Comparison of ENCODE assay signal across 8 mouse cellular contexts in genomic region chr11:69672211-69672706, GRCm38 (mm10). TPM values are rescaled to one million over a fixed set of nuclear protein-coding genes. Genes with fewer than 3 reads are reported as not detected.
DNase-seq lines count a peak whose midpoint lies in the region; ATAC-seq and TF ChIP-seq lines count a peak whose summit lies in the region.

TSS of gene Eif4a1 (minus strand) at chr11:69672423.

- peak; percentile 43 for TF ChIP-seq EP300 in heart, adult 2 months (IDR thresholded peaks at IDR 0.05; ENCODE audit: insufficient read depth, low read depth, low read length)

- DNase-seq in 3T3-L1 (ENCODE audit: low read depth, low spot score): peak; percentile 100
- peak; percentile 96 to 100 for DNase-seq in adrenal gland, postnatal 4 days (ENCODE audit: low spot score in 2 of 2)
- peak; percentile 100 for DNase-seq in embryonic facial prominence, embryonic 14.5 days (ENCODE audit: low spot score)
- peak; percentile 100 for DNase-seq in heart, adult 2 months
- peak; percentile 100 for DNase-seq in kidney, adult 8-10 months
- peak; percentile 99 for DNase-seq in spleen, postnatal 10 days (ENCODE audit: low spot score in 2 of 2)

- peak within 1 kb of the TSS; percentile 100 for H3K4me3 ChIP-seq in embryonic facial prominence, embryonic 14.5 days (ENCODE audit: low read depth, low read length)
- H3K4me3 ChIP-seq in heart, adult 2 months: peak within 1 kb of the TSS; percentile 85
- H3K4me3 ChIP-seq in limb, embryonic 13.5 days: peak within 1 kb of the TSS; percentile 100
- peak within 1 kb of the TSS; percentile 97 for H3K4me3 ChIP-seq in midbrain, embryonic 16.5 days (ENCODE audit: low read depth, low read length)

- H3K36me3 ChIP-seq in embryonic facial prominence, embryonic 14.5 days (ENCODE audit: control insufficient read depth, insufficient read depth, low read length): peaks cover 83% of the 10 kb centered on the region
- H3K36me3 ChIP-seq in heart, adult 2 months (ENCODE audit: control insufficient read depth, insufficient read depth, low read length): peaks cover 18% of the 10 kb centered on the region
- peaks cover 75% of the 10 kb centered on the region for H3K36me3 ChIP-seq in limb, embryonic 13.5 days
- peaks cover 42% of the 10 kb centered on the region for H3K36me3 ChIP-seq in midbrain, embryonic 16.5 days (ENCODE audit: control insufficient read depth, insufficient read depth, low read length)

- WGBS in embryonic facial prominence, embryonic 14.5 days: under 1% methylated on average over 36 of the region's 36 CpGs
- under 1% methylated on average over 36 of the region's 36 CpGs for WGBS in heart, adult 2 months
- WGBS in limb, embryonic 13.5 days: under 1% methylated on average over 36 of the region's 36 CpGs
- under 1% methylated on average over 36 of the region's 36 CpGs for WGBS in midbrain, embryonic 16.5 days

- peak within 1 kb of the TSS; percentile 99 for H3K27ac ChIP-seq in embryonic facial prominence, embryonic 14.5 days (replicated peaks; ENCODE audit: low read depth, low read length)
- H3K27ac ChIP-seq in heart, adult 2 months: peak within 1 kb of the TSS; percentile 95
- peak within 1 kb of the TSS; percentile 97 for H3K27ac ChIP-seq in limb, embryonic 13.5 days
- peak within 1 kb of the TSS; percentile 98 for H3K27ac ChIP-seq in midbrain, embryonic 16.5 days (ENCODE audit: low read length)

- no peaks in the 10 kb centered on the region for H3K9me3 ChIP-seq in embryonic facial prominence, embryonic 14.5 days (ENCODE audit: control insufficient read depth, low read length)
- H3K9me3 ChIP-seq in limb, embryonic 13.5 days: no peaks in the 10 kb centered on the region
- no peaks in the 10 kb centered on the region for H3K9me3 ChIP-seq in midbrain, embryonic 16.5 days (replicated peaks; ENCODE audit: control insufficient read depth, low read length, poor library complexity, severe bottlenecking)

- 0 out of 2 replicates have a peak, but pooled peaks have one; percentile 13 for TF ChIP-seq CTCF in heart, adult 2 months (IDR thresholded peaks at IDR 0.05)

- H3K79me2 ChIP-seq in heart, adult 2 months (replicated peaks; ENCODE audit: control insufficient read depth, insufficient read depth, low read length): no peaks in the 10 kb centered on the region

- peaks cover 12% of the 10 kb centered on the region for H3K4me1 ChIP-seq in embryonic facial prominence, embryonic 14.5 days (ENCODE audit: control insufficient read depth, insufficient read depth, low read length)
- peaks cover 5% of the 10 kb centered on the region for H3K4me1 ChIP-seq in heart, adult 2 months (ENCODE audit: control insufficient read depth, insufficient read depth, low read length)
- H3K4me1 ChIP-seq in limb, embryonic 13.5 days: peaks cover 28% of the 10 kb centered on the region
- peaks cover 25% of the 10 kb centered on the region for H3K4me1 ChIP-seq in midbrain, embryonic 16.5 days (ENCODE audit: control insufficient read depth, insufficient read depth, low read length)

- TF ChIP-seq POLR2A in heart, adult 2 months (IDR thresholded peaks at IDR 0.05; ENCODE audit: insufficient read depth, low read depth, low read length): peak; percentile 99

- H3K4me2 ChIP-seq in embryonic facial prominence, embryonic 14.5 days (ENCODE audit: low read depth, low read length): peak within 1 kb of the TSS; percentile 97
- peak within 1 kb of the TSS; percentile 99 for H3K4me2 ChIP-seq in limb, embryonic 13.5 days (replicated peaks)
- peak within 1 kb of the TSS; percentile 95 for H3K4me2 ChIP-seq in midbrain, embryonic 16.5 days (ENCODE audit: low read length)

- intact Hi-C loops in heart, adult 2 months (cut with DNase I): loop anchor here (1.0 kb wide), 1 partner anchor 9 kb away; no protein-coding TSS in a partner anchor

- peak within 1 kb of the TSS; percentile 99 for H3K9ac ChIP-seq in embryonic facial prominence, embryonic 14.5 days (ENCODE audit: low read depth, low read length)
- peak within 1 kb of the TSS; percentile 92 for H3K9ac ChIP-seq in heart, adult 2 months (ENCODE audit: low read depth, low read length)
- peak within 1 kb of the TSS; percentile 100 for H3K9ac ChIP-seq in limb, embryonic 13.5 days
- peak within 1 kb of the TSS; percentile 99 for H3K9ac ChIP-seq in midbrain, embryonic 16.5 days (ENCODE audit: low read depth, low read length)

- no peaks in the 10 kb centered on the region for H3K27me3 ChIP-seq in embryonic facial prominence, embryonic 14.5 days (replicated peaks; ENCODE audit: control insufficient read depth, insufficient read depth, low read length)
- H3K27me3 ChIP-seq in heart, adult 2 months (ENCODE audit: control insufficient read depth, insufficient read depth, low read length): no peaks in the 10 kb centered on the region
- H3K27me3 ChIP-seq in limb, embryonic 13.5 days: no peaks in the 10 kb centered on the region
- no peaks in the 10 kb centered on the region for H3K27me3 ChIP-seq in midbrain, embryonic 16.5 days (ENCODE audit: control insufficient read depth, insufficient read depth, low read depth, low read length)

- ATAC-seq in embryonic facial prominence, embryonic 14.5 days (ENCODE audit: low read depth): peak; percentile 97
- ATAC-seq in limb, embryonic 13.5 days (ENCODE audit: low FRiP score, low read depth): peak; percentile 98
- ATAC-seq in midbrain, embryonic 16.5 days: peak; percentile 97

RNA-seq across cellular contexts. Expression of gene Eif4a1, which starts in this region (rescaled TPM):
- total RNA-seq in adrenal gland, postnatal 4 days (2021): 100 to 1,000 TPM; 640 to 673 TPM
- 525 and 575 TPM in 2 replicates for polyA plus RNA-seq in embryonic facial prominence, embryonic 14.5 days (2014; fragmentation: Nextera tagmentation; extraction: Ambion mirVana)
- total RNA-seq in heart, adult 2 months (2021): 100 to 1,000 TPM; 173 to 198 TPM
- 147 and 250 TPM in 2 replicates for polyA plus RNA-seq in heart, adult 2 months (2012; rRNA removed)
- polyA plus RNA-seq in limb, embryonic 13.5 days (2015; fragmentation: Nextera tagmentation; extraction: Ambion mirVana): 560 and 570 TPM in 2 replicates
- 477 and 496 TPM in 2 replicates for polyA plus RNA-seq in midbrain, embryonic 16.5 days (2015; fragmentation: Nextera tagmentation; extraction: Ambion mirVana)

Comparison
In these comparisons a context has a peak if more than half of its experiments do, and no peak if none do; other contexts are left out.
1. Peak in every context shown above with its lines: DNase-seq, ATAC-seq, H3K4me3 ChIP-seq and H3K27ac ChIP-seq.